Mouse (Mus musculus): ENCODE results near the gene Strn.
A peak's percentile ranks its signal among the peaks of the same experiment; 100 is the strongest.

The Strn gene

DNA sequence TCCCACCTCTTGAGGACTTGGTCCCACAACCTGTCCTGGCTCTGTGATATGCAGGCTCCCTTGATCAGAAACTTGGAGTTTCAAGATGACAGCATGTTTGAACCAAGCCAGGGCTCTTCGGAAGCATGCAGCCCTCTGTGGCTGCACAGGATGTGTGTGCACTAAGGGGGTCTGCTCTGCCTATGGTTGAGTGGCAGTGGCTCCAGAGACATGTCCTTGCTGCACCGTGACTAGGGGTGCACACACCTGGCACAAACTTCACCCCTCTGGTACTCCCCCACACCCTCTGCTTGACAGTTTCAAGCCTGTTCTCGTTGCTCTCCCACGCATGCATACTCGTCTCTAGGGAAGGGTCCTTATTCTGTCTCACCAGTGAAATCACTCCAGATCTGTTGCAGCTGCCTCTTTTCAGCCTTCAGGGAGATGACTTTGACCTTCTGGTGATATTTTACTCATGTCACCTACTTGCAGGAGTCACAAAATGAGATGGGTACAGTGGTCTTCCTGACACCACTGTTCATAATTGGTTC is 118.8 kb downstream of the Strn start:
- no peak for DNase-seq (ENCODE audit: low read depth, low spot score)

DNA sequence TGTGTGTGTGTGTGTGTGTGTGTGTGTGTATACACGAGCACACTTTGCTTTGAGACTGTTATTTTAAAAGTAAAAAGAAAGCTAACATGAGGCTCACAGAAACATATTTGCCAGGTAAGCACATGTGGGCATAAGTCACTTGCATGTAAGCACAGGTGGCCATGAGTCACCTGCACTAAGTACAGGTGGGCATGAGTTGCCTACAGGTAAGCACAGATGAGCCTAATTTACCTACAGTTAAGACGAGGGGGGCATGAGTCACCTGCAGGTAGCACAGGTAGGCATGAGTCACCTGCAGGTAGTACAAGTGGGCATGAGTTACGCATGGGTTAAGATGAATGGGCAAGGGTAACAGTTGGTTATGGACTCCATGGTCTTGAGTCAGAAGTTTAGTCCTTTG is 121.9 kb downstream of the Strn start:
- no peak for DNase-seq (ENCODE audit: low read depth, low spot score)

DNA sequence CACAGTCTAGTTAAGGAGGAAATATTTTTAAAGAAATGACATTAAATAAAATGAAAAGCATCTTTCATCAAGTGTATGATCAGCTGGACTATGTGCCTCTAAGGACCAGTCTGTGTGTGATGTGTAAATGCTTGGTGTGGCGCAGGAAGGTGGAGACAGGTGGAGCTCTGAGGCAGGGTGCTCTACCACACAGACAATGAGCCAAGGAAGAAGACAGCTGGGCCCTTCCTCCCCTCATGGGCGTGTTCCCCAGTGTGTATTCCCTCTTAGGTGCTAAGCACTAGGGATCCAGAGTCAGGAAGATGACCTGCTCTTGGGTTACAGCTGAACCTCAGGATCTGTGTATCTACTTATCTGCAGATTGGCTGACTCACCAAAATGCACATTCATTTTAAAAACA is 122.5 kb downstream of the Strn start:
- no peak for DNase-seq (ENCODE audit: low read depth, low spot score)

DNA sequence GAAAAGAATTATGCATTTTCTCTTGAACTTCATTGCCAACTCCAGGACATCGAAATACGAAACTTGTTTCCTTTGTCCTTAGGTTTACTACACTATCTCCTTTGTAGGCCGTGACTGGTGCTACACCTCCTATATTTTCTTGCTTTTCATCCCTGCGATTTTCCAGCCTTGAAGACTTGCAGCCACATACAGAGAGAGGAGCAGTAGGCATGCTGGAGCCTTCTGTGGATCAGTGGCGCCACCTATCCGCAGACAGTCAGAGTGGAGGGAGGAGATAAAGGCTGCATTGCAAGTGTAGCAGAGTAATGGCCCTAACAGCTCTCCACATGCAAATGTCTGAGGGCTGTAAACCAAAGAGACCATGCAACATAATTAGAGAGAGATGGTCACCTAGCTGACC is 125.9 kb downstream of the Strn start:
- no peak for DNase-seq (ENCODE audit: low read depth, low spot score)

DNA sequence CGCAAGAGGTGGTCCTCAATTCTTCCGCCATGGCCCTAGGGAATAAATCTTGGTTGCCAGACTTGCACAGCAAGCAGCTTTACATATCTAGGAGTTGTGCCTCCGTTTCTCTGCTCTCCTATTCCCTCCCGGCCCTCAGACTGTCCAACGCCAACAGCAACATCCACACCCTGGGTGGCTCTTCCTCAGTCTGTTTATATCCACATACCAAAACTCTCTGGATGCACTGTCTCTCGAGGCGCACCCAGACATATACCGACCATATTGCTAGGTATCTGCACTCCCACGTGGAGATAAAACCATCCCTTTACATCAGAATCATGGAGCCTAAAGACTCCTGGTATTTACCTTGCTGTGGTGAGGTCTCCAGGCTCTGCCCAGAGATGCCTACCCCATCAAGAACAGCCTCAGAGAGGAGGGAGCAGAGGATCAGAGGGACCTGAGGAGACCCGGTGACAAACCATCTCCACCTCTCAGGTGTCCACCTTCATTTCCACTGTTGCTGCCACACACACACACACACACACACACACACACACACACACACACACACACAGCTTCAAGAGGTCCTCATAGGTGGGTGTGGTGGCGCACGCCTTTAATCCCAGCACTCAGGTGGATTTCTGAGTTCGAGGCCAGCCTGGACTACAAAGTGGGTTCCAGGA is 127.7 kb downstream of the Strn start:
- DNase-seq (ENCODE audit: low read depth, low spot score): no peak

DNA sequence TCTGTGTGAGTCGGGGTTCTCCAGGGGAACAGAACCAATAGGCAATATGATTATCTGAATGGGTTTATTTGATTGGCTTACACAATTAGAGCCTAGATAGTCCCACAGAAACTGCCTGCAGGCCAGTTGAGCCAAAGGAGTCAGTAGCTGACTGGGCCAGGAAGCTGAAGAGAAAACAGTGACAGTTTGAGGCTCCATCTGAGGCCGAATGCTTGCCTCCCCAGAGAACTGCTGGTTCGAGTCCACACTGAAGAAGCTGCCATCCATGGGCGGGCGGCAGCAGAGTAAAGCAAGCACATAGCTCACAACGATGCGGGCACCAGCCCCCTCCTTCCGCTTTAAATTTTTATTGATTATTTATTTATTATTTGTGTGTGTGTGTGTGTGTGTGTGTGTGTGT is 128.3 kb downstream of the Strn start:
- DNase-seq (ENCODE audit: low read depth, low spot score): no peak

DNA sequence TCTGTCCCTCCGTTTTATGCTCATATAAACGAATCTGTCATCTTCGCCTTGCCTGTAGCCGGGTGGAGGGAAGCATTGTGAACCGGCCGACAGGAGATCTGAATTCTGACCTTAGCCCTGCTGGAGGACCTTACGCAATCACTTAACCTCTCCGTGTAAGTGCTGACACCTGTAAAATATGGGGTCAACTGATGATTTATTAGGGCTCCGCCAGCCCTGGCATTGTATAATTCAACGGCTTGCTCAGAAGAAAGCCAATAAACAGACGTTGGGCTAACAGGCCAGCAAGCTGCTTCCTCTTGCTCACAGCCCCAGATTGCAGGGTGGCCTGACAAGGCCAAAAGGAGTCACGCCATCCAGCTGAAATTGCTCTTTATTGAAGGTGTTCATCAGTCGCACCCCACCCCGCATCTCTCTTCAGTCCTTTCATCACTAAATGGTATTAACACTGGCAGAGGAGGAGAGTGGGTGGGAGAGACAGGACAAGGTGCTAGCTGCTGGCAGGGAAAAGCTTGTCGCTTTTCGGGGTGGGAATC is 128.8 kb downstream of the Strn start:
- peak; percentile 66 for DNase-seq (ENCODE audit: low read depth, low spot score)

DNA sequence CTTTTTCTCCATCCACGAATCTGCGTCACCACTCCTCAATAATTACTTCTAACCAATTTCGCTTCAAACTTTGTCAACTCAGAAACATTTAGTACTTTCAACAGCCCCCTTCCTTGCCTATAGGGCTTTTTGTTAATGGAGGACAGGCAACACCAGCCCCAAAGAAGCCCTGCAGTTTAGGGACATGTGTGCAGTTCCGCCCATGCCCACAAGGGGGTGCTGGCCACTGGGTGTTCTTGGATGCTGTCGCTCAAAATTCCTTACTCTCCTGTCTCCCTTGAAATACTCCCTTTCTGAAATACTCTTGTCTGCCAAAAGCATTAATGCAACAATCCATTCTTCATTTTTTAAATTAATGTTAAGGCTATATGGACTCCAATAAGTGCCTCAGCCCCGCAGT is 132.6 kb downstream of the Strn start:
- peak; percentile 62 for DNase-seq (ENCODE audit: low read depth, low spot score)

DNA sequence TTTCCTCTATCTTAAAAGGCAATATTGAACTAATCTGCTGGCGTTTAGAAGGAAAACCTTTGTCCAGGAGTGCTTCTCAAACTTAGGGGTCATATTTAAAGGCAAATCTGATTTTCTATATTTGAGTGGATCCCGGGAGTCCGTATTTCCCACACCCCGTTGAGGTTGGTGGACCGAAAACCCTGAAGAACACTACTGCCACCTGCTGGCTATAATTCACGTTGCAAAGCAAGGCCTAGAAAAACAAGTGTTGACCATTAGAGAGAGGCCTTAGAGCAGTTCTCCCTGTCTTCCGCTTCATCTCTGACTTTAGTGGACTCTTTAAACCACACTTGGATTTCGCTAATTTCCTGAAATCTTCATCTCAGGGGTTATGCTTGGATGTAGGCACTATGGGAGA is 133.1 kb downstream of the Strn start:
- peak; percentile 76 for DNase-seq (ENCODE audit: low read depth, low spot score)

DNA sequence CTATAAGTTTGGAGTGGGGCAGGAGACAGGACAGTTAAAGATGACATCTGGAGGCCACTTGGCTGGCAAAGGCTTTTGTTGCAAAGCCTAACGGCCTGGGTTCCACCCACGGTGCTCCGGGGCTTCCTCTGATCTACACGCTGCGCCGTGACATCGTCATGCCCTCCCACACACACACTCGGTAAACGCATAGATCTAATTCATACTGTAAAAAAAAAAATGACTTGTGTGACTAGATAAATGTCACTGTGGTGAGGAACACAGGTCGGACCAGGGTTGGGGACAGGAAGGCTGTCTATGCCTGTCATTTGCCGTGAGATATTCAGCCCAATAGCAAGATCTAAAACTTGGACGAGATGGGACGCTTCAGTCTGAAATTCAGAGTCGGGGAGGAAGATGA is 134.7 kb downstream of the Strn start:
- DNase-seq (ENCODE audit: low read depth, low spot score): no peak

DNA sequence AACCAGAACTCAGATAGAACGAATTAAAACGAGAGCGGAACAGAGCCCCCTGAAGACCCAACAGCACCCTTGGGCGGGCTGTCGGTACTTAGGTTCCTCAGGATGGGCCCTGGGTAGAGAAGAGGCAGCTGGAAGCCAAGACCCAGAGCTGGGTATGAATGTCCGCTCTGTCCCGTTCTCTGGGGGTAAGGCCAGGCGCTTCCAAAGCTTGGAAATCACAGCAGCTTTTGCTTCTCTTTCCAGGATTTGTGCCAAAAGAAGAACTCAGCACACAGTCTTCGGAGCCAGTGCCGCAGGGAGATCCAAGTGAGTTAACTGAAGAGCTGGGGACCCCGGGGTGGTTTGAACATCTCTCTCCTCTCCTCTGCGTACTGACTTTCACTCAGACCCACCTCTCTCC is 135.4 kb downstream of the Strn start:
- DNase-seq (ENCODE audit: low read depth, low spot score): no peak

DNA sequence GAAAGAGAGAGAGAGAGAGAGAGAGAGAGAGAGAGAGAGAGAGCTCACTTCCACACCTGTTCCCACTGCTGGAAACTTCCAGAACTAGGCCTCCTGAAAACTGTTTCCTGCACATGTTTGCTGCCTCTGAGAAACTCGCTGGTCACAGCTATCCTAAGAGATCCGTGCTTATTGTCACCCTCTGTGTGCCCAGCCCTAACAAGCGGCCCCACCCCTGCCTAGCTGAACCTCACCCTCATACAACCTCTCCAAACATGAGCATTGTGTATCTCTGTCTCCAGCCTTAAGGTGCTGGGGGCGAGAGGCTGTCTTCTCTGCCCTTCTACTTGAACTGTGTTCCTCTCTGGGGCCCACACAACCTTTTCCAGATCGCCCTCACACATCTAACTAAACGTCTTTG is 136.0 kb downstream of the Strn start:
- DNase-seq (ENCODE audit: low read depth, low spot score): no peak

Data from forelimb bud, embryonic 11.5 days (tissue).